Mouse (Mus musculus) right cerebral cortex, postnatal 10 days (tissue): ENCODE measurements at regions not wholly inside any gene's neighbourhood (a gene's known extent, or its start where the extent isn't known, plus 50 kb on each side); places are given as distances from the start of the nearest gene placed in this dataset.

Experiments used
- DNase-seq, 2 experiments: peaks; one replicate each; pipeline ENCODE4 v3.0.0; 2021; ENCODE audit warnings: low spot score in 2 of 2

DNA sequence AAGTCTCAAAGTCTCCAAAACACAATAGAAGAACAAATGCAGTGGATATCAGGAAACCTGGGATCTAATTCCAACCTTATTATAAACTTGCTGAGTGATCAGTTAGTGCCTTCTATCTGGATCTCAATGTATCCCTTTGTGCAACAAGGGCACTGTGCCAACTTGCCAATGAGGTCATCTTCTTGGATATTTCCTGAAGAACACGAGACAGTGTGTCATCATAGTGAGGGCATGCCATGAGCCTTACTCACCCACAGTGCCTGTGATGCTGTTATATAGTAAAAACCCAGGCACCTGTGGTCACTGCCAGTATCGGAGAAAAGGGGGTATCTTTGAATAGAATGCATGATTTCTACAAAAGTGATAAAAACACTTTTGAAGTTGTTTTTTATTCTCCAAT lies 60.2 kb upstream of the Cd34 start:
- DNase-seq, result peak; percentile 37 to 40

DNA sequence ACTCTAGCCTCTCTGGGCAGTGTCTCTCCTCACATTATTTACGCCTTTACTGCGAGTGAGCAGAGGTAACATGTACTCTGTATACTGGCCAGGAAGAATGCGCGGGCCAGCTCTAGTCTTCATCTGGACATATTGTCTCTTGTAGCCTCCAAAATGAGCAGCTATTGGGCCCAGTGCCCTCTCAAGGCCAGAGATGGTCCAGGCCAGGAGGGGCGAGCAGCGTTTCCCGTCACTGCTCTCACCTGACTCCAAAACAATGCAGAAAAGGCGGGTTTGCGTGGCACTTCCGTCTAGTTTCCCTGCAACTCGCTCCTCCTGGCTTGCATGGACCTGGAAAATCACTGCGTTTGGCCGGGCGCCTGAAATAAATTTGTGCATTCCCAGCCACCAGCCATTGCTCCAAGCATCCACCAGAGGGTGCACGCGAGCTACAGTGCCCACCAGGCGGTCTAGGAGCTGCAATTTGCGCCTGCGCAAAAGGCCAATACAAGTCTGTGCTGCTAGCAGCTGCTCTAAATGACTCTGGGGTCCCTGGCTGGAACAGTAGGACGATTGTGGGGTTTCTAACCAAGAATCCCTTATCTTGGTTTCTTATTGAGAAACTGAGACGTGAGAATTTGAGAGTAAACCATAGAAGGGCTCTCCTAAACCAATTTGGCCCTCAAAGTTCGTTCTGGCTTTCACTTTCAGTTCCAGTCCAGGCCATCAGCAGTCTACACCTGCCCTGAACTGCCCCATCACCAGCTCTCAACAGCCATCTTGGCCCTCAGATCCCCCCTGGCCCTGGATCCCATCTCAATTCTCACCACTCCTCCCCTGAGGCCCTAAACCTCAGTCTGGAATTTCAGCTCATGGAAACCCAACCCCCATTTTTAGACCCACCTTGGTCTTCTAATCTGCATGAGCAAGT lies 59.0 kb upstream of the Cd34 start:
- DNase-seq, result peak; percentile 93 to 95

DNA sequence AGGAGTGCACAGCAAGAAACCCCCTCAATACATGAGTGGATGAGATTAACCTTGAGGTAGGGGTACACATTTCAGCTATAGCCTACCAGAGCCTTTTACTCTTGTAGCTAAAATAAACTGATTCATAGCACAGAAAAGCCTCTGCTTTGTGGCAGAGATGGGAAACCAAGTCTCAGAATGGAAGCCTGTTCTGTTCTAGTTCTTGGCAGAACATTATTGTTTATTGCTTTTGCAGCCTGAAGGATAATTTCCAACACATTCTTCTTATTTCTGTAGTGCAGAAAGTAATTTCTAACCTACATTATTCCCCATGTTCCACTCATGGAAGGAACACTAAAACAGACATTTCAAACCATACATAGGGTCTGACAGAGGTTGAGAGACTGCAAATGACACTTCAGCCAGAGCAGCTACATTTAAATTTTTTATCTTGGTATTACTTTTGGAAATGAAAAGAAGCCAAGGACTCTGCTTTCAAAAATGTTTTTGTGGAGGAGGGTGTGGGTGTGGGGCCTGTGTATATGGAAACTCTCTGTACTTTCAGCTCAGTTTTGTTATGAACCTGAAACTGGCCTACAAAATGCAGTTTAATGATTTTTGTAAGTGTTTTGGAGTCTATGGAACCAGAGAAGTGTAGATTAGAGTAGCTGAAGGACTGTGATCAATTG lies 56.9 kb upstream of the Cd34 start:
- DNase-seq, result no peak

DNA sequence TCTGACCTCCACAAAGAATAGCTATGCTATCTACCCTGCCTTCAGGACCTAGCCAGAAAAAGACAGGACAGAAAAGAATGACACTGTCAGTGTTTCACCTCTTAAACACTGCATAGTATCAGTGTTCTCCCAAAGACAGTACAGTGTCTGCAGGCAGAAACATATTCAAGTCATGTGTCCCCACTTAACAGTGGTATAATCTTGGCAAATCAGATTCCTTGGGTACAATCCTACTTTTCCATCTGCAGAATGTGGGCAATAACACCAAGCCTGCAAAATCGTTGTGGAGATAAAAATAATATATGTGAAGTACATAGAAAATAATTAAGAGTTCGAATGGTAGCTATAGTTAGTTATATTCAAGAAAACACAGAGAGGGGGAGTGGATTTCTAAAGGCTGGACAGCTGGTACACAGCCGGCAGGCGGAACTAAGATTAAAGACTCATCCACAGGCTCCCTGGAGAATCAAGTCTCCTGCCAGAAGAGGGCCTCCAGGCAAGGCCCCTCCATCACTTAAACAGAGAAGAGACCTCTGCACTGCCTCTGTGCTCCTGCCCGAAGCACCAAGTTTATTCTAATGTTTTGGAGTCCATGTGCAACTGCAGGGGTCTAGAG lies 53.4 kb upstream of the Cd34 start:
- DNase-seq, result peak; percentile 74 to 87

DNA sequence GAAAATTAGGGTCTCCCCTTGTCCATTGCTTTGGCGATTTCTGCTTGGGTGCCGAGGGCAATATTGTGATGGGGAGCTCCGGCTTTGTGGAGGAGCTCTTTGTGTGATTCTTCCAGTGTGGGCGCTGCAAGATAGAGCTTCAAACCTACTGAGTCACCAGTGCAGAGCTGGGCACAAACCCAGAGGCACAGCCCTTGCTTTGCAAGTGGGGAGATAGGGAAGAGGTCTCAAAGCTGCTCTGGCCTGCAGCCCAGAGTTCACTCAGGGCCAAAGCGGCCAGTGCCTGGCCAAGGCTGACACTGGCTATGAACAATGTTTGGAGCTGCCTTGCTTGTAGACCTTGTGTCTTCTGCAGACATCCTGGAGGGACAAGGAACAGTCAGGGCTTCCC lies 52.9 kb upstream of the Cd34 start:
- peak; percentile 65 to 70 for DNase-seq
